Mouse (Mus musculus): ENCODE measurements around the gene Sox5.
"Not testable (repeated sequence)": the region's sequence is repeated elsewhere in the genome, so short reads cannot be mapped to it uniquely, and the experiment has no call there.

Gene Sox5

GRCm38 (mm10) chr6:144298641-144299502, 482.9 kb downstream of the Sox5 start:
- intact Hi-C loops (cut with DNase I) = no loop called here

DNA sequence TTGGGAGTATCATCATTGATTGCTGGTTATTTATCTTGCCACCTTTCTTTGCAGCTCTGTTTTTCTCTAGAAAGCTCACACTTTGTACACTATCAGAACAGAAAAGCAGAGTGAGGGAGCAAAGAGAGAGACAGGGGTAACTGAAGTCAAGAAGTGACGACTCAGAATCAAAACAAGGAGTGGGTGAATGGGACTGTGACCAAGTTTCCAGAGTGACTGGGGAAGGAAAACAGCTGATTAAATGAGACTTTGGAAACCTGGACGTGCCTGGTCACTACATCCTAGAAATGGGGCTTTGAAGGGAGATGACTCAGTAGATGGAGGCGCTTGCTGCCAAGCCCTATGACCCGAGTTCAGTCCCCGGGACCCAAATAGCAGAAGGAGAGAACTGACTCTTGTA, 483.9 kb downstream of the Sox5 start:
- intact Hi-C loops (cut with DNase I) = no loop called here

- intact Hi-C loops (cut with DNase I) = no loop called here
These were observed 484.6 kb downstream of the Sox5 start for GRCm38 (mm10) chr6:144297131-144297530.

DNA sequence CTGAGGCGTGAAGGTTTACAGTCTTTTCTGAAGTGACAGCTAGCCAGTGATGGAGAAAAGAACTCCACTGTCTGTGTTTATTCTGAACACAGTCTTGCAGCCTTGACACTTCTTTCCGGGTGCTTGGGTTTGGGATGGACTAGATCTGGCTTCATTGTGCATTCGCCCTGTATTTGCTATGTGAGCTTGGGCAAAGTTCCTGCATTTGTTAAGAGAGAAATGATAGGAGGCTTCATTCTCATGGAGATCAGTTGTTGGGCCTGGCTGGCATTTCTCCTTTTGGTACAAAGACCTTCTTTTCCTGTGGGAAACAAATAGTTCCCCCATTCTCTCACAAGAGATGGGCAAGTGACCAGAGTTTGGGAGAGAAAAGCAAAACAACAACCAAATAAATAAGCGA, 490.3 kb downstream of the Sox5 start:
- intact Hi-C loops (cut with DNase I) = no loop called here

DNA sequence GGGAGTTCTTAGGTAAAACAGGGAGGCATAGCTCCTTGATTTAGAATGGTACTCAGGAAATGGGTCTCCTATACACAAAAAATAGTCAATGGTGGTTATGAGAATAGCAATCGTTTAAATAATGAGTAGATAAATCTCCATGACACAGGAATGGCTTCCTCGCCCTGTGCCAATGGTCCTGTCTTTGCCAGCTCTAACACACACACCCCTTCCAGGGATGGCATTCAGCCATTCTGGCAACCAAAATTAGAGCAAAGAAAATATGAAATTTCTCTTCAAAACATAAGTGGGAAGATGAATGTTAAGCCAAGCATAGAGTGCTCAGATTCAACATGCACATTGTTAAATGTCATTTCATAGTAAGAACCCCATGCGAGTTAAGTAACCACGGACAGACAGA, 495.7 kb downstream of the Sox5 start:
- intact Hi-C loops (cut with DNase I) = no loop called here

GRCm38 (mm10) chr6:144283191-144283590, 498.6 kb downstream of the Sox5 start:
- intact Hi-C loops (cut with DNase I) = no loop called here

- intact Hi-C loops (cut with DNase I) = no loop called here
These were observed 499.0 kb downstream of the Sox5 start for GRCm38 (mm10) chr6:144282756-144283155.

DNA sequence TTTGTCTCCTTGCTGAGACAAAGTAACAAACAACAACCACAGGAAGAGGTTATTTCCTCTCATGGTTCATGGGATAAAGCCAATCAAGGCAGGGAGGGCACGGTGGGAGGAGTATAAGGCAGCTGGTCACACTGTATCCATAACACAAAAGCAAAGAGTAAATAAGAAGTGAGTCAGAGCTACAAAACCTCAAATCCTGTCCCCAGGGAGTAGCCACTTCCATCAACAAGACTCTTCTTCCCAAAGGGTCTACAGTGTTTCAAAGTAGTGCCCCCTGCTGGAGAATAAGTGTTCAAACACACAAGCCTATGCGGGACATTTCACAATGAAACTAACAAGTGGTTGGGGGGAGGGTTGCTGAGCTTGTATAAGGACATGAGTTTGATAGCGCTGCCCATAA, 500.1 kb downstream of the Sox5 start:
- intact Hi-C loops (cut with DNase I) = no loop called here

GRCm38 (mm10) chr6:144278505-144279053, 503.2 kb downstream of the Sox5 start:
- intact Hi-C loops (cut with DNase I) = no loop called here

DNA sequence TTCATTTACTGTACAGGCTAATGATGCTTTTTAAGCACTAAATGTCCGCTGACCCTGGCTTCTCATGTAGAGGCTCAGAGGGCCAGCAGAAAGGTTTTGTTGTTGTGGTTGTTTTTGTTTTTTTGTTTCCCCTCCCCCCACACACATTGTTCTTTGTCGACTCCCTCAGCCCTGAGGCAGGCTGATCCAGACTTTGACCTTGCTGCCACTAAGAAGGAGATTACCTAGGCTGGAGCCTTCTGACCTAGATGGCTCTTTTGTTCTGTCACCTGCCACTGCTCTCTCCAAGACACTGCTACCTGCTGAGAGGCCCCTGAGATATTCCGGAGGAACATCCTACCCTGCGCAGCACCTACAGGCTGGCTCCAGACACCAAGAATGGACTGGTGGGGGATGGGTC, 508.4 kb downstream of the Sox5 start:
- intact Hi-C loops (cut with DNase I) = not testable (repeated sequence)

DNA sequence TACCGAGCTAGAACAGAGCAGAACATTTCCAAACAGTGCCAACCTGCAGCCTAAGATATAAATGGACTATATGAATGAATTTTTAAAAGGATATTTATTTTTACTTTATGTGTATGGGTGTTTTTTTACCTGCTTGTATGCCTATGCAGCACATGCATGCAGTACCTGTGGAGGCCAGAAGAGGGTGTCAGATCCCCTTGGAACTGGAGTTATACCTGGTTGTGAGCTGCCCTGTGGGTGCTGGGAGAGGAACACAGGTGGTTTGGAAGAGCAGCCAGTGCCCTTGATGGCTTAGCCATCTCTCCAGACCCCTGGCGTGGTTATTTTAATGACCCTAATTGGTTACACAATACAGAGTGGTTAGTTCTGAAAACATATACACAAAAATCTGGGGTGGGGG, 510.5 kb downstream of the Sox5 start:
- intact Hi-C loops (cut with DNase I) = no loop called here

DNA sequence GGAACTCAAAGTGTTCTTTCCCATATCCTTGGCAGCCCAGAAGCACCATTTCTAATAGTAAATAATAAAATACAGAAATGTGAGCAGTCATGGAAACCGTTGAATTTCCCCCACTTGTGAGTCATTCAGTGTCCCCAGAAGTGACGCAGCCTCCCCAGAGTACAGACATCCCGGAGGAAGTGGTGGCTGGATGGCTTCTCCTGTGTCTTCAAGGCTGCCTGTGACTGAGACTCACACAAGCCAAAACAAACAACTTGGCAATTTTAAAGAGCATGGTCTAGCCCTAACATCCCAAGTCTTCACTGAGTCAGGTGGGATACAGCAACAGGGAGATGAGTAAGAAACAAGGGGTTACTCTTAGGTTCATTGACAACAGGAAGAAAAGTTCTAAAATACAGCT, 511.5 kb downstream of the Sox5 start:
- intact Hi-C loops (cut with DNase I) = no loop called here

DNA sequence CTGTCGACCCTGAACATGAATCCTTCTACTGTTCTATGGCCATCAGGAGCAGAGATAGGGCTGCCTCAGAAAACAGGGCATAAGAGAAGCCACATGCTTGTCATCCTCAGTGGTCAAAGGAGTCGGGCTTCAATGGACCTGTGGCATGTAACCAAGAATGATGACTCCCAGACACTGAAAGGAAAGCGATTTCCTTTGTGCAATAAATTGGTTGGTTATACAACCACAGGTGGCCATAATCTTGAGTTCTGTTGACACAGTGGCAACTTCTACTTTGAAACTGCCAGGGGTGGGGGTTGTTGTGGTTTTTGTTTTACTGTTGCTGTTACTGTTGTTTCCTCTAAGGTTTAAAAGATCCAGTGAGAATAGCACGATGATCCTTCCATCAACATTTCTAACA, 512.1 kb downstream of the Sox5 start:
- intact Hi-C loops (cut with DNase I) = no loop called here

DNA sequence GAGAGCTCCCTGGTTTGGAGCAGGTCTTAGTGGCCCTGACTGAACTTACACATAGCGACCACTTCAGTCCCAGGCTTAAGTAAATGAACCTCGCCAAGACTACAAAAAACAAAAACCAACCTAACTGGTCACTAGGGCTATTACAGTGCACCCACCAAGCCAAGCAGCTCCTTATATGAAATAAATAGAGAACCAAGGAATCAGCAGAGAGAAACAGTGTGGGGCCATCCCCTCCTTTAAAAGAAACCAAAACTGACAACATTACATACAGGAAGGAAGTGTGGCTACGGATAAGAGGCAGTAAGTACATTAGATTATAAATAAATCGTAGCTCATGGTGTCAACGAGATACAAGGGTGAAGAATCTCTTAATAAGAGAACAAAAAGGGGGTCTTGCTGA, 516.0 kb downstream of the Sox5 start:
- intact Hi-C loops (cut with DNase I) = no loop called here

DNA sequence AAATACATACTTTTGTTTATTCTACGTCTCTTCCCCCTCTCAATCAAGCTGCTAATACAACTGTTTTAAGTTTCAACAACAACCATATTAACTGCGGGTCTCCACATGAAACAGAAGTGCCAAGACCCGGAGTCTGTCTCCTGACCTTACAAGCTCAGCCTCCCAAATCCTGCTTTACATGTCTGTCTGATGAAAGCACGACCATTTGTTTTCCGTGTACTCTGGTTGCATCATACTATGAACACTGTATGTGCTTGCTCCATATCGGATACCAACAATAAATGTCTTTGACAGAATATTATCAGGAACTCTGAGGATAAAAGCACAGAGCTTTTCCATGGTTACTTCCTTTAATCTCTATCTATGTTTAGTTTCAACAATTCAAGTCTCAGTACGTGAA, 516.8 kb downstream of the Sox5 start:
- intact Hi-C loops (cut with DNase I) = no loop called here

DNA sequence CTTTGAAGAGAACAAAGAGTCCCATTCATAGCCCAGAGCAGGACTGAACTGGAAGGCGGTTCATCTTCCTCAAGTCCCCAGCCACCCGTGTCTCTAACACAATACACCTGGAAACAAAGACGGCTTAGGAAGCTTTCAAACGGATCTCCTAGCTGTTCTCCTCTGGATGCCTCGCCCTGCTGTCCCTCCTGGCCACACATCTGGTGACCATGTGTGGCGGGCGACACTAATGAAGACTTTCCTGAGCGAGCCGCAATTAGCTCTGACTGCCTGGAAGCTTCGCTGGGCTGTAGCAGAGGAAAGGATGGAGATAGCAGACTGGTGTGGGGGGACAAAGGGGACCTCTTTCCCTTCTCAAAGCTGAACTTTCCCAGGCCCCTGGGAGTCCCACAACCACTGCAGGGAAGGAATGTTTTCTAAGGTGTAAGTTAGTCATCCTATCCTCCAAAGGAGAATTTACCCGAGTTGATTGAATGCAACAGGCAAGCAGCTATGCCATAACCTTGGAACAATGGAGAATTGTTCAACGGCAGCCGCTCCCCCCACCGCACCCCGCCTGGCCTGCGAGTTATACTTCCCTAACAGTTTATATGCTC, 517.4 kb downstream of the Sox5 start:
- intact Hi-C loops (cut with DNase I) = no loop called here

GRCm38 (mm10) chr6:144256500-144256899, 525.3 kb downstream of the Sox5 start:
- intact Hi-C loops (cut with DNase I) = no loop called here

DNA sequence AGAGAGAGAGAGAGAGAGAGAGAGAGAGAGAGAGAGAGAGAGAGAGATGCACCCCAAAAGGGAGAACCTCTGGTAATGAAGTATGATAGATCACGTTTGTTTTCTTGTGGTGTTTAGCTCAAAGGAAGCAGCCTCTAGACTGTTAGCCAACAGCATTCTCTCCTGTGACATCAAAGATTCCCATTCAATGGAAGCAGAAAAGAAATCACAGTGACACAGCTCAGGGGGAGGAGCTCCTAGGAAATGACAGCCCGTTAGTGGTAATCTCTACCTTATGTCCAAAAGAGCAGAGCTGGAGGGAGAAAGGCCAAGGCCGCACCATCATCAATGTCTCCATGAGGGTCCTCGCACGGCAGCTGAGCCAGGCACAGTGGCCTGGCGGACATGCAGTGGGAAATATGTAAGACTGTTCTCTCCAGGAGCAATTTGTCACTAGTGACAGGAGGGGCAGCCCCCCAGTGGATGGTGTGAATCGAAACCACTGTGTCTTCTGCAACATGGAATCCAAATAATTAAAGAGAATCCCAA, 529.5 kb downstream of the Sox5 start:
- intact Hi-C loops (cut with DNase I) = no loop called here

GRCm38 (mm10) chr6:144251222-144252170, 530.3 kb downstream of the Sox5 start:
- intact Hi-C loops (cut with DNase I) = no loop called here

- intact Hi-C loops (cut with DNase I) = no loop called here
These were observed 531.1 kb downstream of the Sox5 start for GRCm38 (mm10) chr6:144250625-144251181.

DNA sequence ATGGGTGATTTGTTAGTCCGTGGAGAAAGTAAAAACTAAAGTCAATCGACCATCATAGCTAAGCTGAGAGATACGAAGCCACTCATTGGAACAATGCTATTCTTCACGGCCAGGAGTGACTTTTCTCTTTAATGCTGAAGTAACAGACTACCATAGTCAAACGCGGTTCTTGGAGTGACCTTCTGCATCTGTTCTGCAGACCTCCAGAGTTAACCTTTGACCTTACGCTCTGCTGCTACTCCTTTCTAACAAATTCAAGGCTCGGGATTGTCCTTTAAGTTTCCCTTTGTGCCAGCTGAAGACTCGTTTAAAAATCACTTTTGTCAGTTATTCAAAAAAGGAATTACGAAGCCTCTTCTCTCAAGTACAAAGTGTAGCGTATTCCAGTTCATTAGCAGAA, 545.2 kb downstream of the Sox5 start:
- intact Hi-C loops (cut with DNase I) = no loop called here
